Mouse (Mus musculus) A20 (cell line): Measurements from ENCODE around the gene Ogfod3.

Experiments used
- DNase-seq: peaks from one replicate; pipeline ENCODE4 v3.0.0-alpha.2; 2011; ENCODE audit warnings: low read depth, low spot score

Ogfod3 gene

DNA sequence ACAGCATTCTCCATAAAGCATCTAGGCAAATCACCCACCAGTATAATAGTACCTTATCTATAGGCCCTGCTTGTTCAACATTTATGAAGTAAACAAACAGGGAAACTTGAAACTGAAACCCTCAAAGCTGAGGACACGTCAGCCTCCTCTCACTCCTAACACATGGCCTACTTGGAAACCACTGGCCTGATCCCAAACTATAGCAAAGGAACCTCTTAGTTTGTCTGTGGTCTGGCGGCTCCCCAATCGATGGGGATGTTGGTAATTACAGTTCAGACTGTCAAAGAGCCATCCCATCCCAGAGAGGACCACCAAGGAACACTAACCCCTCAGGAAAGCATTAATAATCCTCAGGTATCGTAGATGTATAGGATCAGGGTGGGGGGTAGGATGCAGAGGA, 4.7 kb downstream of the Ogfod3 start:
- no peak for DNase-seq

DNA sequence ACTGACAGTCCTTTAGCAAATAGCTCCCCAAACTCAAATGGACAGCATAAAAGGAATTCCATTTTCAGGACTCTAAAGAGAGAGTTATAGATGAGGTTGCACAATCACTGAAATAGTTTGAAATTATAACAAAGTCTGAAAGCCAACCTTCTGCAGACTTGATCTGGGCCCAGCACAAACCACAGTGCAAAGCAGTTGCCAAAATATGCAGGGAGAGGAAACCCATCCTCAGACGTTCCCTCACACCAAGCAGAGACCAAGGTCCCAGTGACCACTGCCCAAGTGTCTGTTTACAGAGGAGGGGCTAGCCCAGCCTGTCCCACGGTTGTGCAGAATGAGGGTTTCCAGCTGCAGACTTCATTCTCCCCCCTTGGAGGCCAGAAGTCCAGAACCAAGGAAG, 5.9 kb downstream of the Ogfod3 start:
- DNase-seq = no peak

DNA sequence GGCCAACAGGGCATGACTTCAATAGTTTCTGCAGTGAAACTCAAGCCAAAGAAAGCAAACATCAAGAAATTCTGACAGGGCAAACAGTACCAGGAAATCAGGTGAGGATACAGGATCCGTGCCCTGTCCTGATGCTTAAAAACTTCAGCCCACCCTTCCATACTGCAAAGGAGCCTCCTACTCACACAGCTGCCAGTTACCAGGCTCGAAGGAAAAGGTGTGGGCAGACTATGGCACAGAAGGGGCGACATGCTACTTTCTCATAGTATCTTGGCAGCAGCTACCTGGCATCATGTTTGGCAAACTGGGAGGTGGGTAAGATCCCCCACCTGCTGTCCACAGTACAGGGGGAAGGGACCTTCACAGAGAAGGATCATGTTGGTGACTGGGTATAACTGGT, 11.1 kb downstream of the Ogfod3 start:
- DNase-seq = no peak

DNA sequence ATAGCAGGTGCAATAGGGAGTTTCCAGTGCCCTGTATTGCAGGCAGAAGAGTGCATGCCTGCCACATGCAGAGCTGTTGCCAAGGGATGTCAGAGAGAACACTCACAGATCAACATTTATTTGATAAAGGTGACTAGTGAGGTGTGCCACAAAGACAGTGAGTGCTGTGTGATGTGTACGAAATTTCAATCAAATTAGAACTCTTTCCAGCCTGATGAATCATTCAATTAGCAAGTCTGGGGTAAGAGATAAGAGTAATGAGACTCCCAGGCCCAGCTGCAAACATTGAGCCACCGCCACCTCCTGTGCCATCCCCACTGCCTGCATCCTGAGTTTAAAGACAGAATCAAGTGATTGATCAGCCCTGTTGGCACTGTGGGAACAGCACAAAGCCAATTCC, 11.8 kb downstream of the Ogfod3 start:
- DNase-seq = no peak

DNA sequence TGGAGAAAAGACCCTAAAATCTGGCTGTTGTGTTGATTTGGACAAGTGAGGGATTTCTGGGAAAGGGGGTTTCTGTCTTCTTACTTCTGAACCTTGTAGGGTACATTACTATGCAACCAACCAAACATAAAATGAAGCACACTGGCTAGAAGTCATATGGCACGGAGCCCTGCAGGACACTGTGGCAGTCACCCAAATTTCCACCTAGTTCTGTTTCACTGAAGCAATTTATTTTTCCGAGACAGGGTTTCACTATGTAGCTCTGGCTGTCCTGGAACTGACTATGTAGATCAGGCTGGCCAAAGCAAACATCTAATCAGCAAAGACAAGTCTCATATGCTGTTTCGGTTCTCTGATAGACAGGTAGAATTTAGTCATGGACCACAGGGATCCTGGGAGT, 14.8 kb downstream of the Ogfod3 start:
- DNase-seq = no peak

DNA sequence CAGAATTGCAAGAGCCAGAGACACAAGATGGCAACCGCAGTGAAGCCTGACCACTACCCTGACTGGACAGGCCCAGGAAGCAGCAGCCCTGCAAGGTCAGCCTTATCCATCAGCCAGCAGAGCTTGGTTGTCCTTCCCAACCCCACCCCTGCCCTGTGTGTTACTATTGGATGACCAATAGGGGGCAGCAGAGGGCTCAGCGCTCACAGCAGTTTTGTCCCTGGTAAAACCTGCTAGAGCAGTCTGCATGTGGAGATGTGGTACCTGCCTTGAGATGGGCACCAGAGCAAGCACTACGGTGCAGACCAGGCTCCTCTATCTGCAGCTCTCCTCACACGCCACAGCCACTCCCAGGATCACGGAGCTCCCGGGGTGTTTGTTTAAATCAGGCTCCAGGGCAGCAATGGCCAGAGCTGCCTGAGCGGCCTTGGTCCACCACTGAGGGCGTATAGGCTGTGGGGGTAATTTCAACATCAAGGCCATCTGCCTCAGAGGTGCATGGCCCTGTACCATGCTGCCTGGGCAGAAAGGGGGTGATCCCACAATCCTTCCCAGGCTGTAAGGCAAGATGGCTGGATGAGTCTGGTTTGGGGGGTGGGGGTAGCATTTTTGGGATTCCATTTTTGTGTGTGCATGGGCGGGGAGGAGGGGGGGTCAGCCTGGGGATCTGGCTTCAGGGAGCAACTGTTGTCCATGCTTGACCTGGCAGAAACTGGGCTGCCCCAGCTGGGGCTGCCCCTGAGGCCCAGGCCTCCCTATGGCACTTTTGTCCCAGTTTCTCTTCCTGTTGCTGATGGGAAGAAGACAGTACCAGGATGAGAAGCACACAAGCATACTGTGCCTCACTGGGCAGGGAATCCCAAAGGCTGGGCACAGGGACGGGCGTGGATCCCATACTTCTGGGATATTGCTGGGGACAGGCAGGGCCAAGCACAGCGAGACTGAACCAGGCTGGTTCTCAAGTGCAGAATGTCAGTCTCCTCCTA, 27.9 kb downstream of the Ogfod3 start:
- DNase-seq = peak; percentile 61

GRCm38 (mm10) chr11:121174234-121174633, 30.3 kb downstream of the Ogfod3 start:
- DNase-seq = no peak

DNA sequence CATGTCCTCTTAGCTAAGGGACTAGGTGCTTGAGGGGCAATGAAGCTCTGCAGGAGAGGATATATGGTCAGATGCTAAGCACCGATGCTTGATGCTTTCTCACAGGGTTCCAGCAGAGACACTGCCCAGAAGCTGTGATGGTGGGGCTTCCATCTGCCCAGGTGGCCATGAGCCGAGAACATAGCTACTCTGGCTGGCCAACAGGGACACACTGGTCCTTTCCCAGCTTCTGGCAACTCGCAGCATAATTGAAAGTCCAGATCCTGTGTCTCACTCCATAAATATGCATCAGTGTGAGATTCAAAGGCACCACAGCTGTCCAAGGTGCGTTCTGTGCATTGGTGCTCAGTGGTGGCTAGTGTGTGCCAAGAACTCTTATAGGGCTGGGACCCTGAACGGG, 31.3 kb downstream of the Ogfod3 start:
- DNase-seq = no peak

GRCm38 (mm10) chr11:121163751-121164150, 40.8 kb downstream of the Ogfod3 start:
- DNase-seq = no peak

DNA sequence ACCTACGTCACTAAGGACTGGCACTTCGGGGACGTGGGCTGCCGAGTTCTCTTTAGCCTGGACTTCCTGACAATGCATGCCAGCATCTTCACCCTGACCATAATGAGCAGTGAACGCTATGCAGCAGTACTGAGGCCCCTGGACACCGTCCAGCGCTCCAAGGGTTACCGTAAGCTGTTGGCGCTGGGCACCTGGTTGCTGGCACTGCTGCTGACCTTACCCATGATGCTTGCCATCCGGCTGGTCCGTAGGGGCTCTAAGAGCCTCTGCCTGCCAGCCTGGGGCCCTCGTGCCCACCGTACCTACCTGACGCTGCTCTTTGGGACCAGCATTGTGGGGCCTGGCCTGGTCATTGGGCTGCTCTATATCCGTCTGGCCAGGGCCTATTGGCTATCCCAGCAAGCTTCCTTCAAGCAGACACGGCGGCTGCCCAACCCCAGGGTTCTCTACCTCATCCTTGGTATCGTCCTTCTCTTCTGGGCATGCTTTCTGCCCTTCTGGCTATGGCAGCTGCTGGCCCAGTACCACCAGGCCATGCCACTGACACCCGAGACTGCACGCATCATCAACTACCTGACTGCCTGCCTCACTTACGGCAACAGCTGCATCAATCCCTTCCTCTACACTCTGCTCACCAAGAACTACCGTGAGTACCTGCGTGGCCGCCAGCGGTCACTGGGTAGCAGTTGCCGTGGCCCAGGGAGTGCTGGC, 43.7 kb downstream of the Ogfod3 start:
- DNase-seq = no peak

GRCm38 (mm10) chr11:121159971-121160370, 44.5 kb downstream of the Ogfod3 start, which contains the start of gene Uts2r:
Gene Uts2r (plus strand): TSS chr11:121160271.
- DNase-seq = no peak

DNA sequence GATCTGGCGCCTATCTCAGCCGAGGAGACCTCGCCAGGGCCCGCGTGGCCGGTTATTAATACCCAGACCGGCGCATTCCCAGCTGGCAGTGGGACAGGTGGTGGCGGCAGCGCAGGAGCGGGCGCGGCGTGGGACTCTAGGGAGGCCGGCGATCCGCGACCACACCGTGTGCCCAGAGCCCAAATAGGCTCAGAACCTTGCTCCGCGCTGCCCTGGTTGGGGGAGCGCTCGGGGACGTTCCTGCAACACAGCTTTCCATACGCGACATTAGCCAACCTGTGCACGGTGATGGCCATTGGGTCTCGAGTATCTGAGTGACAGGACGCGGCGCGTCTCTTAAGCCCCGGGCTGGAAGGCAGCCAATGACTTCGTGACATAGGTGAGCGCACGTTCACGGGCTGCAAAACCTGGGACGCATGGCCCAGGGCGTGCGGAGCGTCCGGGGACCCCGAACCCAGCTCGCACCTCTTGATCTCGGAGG, 48.1 kb downstream of the Ogfod3 start:
- no peak for DNase-seq

DNA sequence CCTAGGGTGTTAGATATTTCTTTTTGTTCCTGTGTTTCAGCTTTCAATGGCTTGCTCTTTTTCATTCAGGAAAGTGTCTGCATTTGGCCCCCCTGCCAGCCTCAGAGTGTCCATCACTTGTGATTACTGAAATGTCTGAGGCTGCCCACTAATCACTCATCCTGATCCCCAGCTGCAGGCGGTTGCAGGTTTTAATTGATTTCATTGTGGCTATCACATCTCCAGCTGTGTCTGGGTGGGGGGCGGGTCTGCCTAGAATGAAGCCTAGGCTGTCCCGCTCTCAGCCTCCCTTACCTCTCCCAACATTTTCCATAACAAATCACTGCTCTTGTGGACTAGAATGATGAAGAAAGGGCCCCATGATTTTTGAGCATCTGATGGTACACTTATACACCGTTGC, 50.3 kb downstream of the Ogfod3 start:
- no peak for DNase-seq

DNA sequence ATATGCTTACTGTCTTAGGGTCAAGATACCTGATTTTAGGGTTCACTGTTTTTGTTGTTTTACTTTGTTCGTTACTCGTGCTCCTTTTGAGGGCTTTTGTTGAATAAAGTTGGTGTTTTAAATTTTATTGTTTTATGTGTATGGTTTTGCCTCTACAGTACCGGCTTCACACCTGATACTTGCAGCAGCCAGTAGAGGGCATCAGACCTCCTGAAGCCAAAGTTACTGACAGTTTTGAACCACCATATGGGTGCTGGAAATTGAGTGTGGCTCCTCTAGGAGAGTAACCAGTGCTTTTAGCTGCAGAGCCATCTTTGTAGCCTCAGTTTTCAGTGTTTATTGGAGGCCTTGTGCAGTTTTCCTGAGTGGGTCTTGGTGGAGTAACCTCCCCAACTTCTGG, 56.3 kb downstream of the Ogfod3 start:
- DNase-seq = peak; percentile 33

GRCm38 (mm10) chr11:121145865-121146264, 58.6 kb downstream of the Ogfod3 start, which contains the start of gene Tex19.1:
Gene Tex19.1 (plus strand): TSS chr11:121146143.
- peak; percentile 11 for DNase-seq

DNA sequence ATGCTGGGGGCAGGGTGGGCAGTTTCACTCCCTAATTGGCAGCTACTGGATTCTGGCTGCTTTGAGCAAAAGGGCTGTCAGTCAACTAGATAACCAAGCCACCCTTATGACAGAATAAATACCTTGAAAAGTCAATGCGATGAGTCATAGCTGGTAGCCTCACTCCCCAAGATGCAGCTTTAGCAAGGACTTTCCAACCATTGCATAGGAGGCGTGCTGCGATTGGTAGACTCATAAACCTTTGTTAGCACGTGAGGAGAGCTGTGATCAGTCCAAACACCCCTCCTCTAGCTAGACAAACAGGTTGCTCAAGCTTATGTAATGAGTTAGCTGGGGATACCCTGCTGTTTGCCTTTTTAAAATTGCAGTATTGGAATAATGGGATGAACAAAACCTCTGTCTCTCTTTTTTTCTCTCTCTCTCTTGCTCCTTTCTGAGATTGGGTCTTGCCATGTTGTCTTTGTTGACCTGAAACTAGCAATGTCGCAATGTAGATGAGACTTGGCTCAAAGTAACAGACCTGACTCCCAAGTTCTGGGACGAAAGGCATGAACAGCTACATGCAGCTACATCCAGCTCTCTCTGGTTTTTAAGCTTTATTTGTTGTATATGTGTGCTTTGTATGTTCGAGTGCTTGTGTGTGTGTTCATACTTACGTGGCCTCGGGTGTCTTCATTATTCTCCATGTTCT, 61.0 kb downstream of the Ogfod3 start:
- no peak for DNase-seq

- no peak for DNase-seq
Measured at GRCm38 (mm10) chr11:121138732-121139131, 65.8 kb downstream of the Ogfod3 start.

DNA sequence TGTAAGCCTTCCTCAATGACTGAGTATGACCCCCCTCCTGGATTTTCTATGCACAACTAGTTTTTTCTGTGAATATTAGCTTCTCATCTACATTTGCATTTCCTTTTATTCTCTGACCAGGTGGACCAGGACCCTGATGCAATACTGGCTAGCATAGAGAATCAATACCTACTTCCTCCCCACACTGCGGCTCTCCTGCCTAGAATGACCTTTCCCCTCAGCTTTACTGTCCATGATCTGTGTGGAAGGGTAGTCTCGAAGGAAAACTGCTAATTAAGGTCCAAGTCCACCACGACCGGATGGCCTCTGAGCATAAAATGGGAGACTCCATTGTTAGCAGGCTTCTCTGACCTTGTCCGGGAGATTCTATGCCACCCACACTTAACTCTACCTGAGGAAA, 66.8 kb downstream of the Ogfod3 start:
- no peak for DNase-seq

- no peak for DNase-seq
Measured at GRCm38 (mm10) chr11:121134600-121134999, 69.9 kb downstream of the Ogfod3 start.

- no peak for DNase-seq
Measured at GRCm38 (mm10) chr11:121129616-121130015, 74.9 kb downstream of the Ogfod3 start.
